Mouse (Mus musculus) lung, postnatal 0 days (tissue): ENCODE results near the gene Mip.

ENCODE experiments used
- CTCF ChIP-seq: IDR thresholded peaks from 2 replicates; pipeline ENCODE4 v1.5.1; 2016; ENCODE audit warnings: antibody characterized with exemption, mild to moderate bottlenecking
- EP300 ChIP-seq: IDR thresholded peaks from 2 replicates; pipeline ENCODE4 v1.6.1; 2016; ENCODE audit warnings: antibody characterized with exemption, mild to moderate bottlenecking, control low read depth

- no peak for TF ChIP-seq EP300
- TF ChIP-seq CTCF = no peak
These were observed 52.5 kb downstream of the Mip start for GRCm38 (mm10) chr10:128278158-128278557.
